Mouse (Mus musculus) kidney, postnatal 0 days (tissue): ENCODE data around the gene Rell1. TPM values are rescaled to one million over a fixed set of nuclear protein-coding genes. Genes with fewer than 3 reads are reported as not detected.

Experiments
- ATAC-seq: fragments of 200-750 bp; cut with Nextera tagmentation; replicated peaks from 2 replicates; pipeline ENCODE4 v1.8.0; 2017; ENCODE audit warnings: low read depth, moderate number of reproducible peaks, moderate TSS enrichment, moderate library complexity; ENCODE audit not compliant: low FRiP score
- DNase-seq: peaks from one replicate; pipeline ENCODE4 v3.0.0-alpha.2; 2016; ENCODE audit warnings: low spot score
- H3K27ac ChIP-seq: fragments of 300-500 bp; sonication (generic); 2 replicates; pipeline ENCODE4 v1.5.1; 2014; ENCODE audit warnings: mild to moderate bottlenecking
- H3K27me3 ChIP-seq: fragments of 300-500 bp; sonication (generic); 2 replicates; pipeline ENCODE4 v1.6.1; 2014; ENCODE audit warnings: low read length, mixed read lengths; ENCODE audit not compliant: insufficient read depth
- H3K36me3 ChIP-seq: fragments of 300-500 bp; sonication (generic); 2 replicates; pipeline ENCODE4 v1.6.1; 2014; ENCODE audit warnings: low read length, mixed read lengths; ENCODE audit not compliant: insufficient read depth
- H3K4me1 ChIP-seq: fragments of 300-500 bp; sonication (generic); replicated peaks from 2 replicates; pipeline ENCODE4 v1.6.1; 2014; ENCODE audit warnings: antibody characterized with exemption, low read length, mixed read lengths; ENCODE audit not compliant: insufficient read depth
- H3K4me2 ChIP-seq: fragments of 300-500 bp; sonication (generic); 2 replicates; pipeline ENCODE4 v1.6.1; 2014; ENCODE audit warnings: mild to moderate bottlenecking, low read length, moderate library complexity, mixed read lengths
- H3K4me3 ChIP-seq: fragments of 300-500 bp; sonication (generic); replicated peaks from 2 replicates; pipeline ENCODE4 v1.5.1; 2014; ENCODE audit warnings: low read depth, low read length
- H3K9ac ChIP-seq: fragments of 300-500 bp; sonication (generic); 2 replicates; pipeline ENCODE4 v1.6.1; 2014; ENCODE audit warnings: low read depth, low read length
- H3K9me3 ChIP-seq: fragments of 300-500 bp; sonication (generic); replicated peaks from 2 replicates; pipeline ENCODE4 v1.6.1; 2016; ENCODE audit warnings: low read length, inconsistent platforms, mixed read lengths
- CTCF ChIP-seq: IDR thresholded peaks from 2 replicates; pipeline ENCODE4 v1.5.1; 2016; ENCODE audit warnings: antibody characterized with exemption, low read depth, mild to moderate bottlenecking, moderate library complexity
- WGBS: fragments of 180-500 bp; shearing (Covaris S2); extraction: QIAGEN DNeasy Blood & Tissue Kit; methylation state at CpG from one replicate; pipeline ENCODE4 v1.1.7; 2014; 5-methylcytosine and 5-hydroxymethylcytosine counted together
- polyA plus RNA-seq: library from polyadenylated mRNA; unstranded; fragments of >200 nt; fragmentation: Nextera tagmentation; extraction: Ambion mirVana; gene quantifications from 2 replicates; pipeline ENCODE4 v1.2.1, GENCODE M21; 2015

The Rell1 gene
- polyA plus RNA-seq, 1 experiment from 2014 or later, result 25.5 TPM

DNA sequence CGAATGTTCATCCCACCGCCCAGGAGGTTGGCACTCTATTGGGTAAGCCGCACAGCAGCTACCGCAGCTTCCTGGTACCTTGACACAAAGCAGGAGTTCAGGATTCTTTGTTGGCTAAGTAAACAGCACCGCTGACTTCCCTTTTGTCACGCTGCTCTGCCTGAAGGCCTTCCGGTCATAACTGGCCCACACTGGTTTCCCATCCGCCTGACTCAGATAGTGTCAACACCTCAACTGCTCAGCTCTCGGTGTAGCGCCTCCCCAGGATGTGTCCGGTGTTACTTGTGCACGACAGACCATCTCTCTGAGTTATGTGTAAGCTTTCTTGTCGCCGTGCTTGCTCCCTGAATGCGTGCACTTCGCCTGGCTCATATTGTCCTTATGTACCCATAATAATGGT, 93.8 kb downstream of the Rell1 start:
- Histone ChIP-seq H3K36me3 (no peaks in the 10 kb centered on the region), H3K9me3 (no peaks in the 10 kb centered on the region), H3K9ac (no peak overlapping the region), H3K4me3 (no peak overlapping the region), H3K27ac (peak overlapping the region; percentile 65), H3K4me1 (peaks cover 2% of the 10 kb centered on the region; the same call in 1 of the 2 replicates), H3K27me3 (no peaks in the 10 kb centered on the region), H3K4me2 (no peak overlapping the region)
- TF ChIP-seq CTCF, result peak; percentile 43; the same call in 1 of the 2 replicates
- DNase-seq, result peak; percentile 39
- WGBS, result 51% methylated on average over 16 of the region's 16 CpGs
- ATAC-seq, result peak; percentile 92

DNA sequence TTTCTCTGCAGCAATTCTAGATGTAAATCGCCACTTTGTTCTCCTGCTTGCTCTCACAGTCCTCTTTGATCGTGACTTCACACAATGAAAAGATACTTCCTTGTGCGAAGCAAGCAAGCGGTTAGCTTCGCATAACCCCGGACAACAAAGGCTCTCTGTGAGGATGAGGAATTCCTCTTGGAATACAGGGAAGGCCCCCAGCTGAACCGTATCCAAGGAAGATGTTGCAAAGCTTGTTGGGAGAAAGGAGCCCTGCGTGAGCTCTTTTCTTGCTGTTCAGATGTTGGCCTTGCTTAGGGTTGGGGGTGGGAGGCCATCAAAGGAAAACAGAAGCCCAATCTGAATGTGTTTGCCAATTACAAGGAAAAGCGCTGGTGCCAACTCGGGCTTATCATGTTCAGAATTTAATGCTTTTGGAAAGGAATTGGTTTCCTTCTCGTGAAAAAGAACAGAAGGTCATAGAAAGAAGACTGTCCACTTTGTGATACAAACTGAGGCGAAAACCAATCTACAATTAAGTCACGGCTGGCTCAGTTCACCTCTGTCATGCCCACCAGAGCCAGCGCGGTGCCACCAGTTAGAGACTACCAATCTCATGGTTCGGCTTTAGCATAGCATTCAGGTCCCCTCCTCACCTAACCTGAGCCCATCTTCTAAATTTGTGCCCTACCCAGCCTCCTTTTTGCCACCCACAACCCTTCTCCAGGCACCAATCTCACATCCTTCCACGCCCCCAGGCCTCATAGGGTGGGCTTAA, 96.3 kb downstream of the Rell1 start:
- H3K27ac ChIP-seq, result no peak overlapping the region
- no peak overlapping the region for H3K9ac ChIP-seq

DNA sequence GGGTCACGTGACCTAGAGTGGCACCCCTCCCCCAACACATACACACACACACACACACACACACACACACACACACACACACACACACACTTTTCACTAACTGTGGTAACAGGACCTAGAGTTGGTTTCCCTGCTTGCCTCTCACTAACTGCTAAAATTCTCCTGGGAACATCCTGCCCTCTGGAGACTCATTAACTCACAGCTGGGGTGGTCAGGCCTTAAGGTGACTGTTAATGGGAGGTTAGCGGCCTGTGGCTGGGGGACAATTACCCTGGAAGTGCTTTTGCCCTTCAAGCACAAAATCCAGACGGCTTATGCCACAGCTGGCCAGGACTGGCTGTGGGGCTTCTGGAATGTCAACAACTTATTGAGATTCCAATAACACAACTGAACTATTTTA, 101.3 kb downstream of the Rell1 start:
- no peaks in the 10 kb centered on the region for H3K36me3 ChIP-seq
- no peak overlapping the region for H3K4me3 ChIP-seq
- no peaks in the 10 kb centered on the region for H3K9me3 ChIP-seq
- WGBS, result 28% methylated on average over 3 of the region's 3 CpGs
- H3K4me1 ChIP-seq, result peaks cover 4% of the 10 kb centered on the region; the same call in 1 of the 2 replicates
- no peaks in the 10 kb centered on the region for H3K27me3 ChIP-seq
- DNase-seq (peak; percentile 53), ATAC-seq (peak; percentile 90)
- H3K27ac ChIP-seq, result peak overlapping the region; percentile 71; the same call in 1 of the 2 replicates
- H3K9ac ChIP-seq, result no peak overlapping the region
- H3K4me2 ChIP-seq, result no peak overlapping the region
- peak; percentile 17; the same call in 1 of the 2 replicates for TF ChIP-seq CTCF

More for the DNA sequence above, 96.3 kb downstream of the Rell1 start:
- no peaks in the 10 kb centered on the region for H3K27me3 ChIP-seq
- peaks cover 2% of the 10 kb centered on the region; the same call in 1 of the 2 replicates for H3K4me1 ChIP-seq
- no peaks in the 10 kb centered on the region for H3K36me3 ChIP-seq
- no peak overlapping the region for H3K4me3 ChIP-seq
- no peak overlapping the region for H3K4me2 ChIP-seq
- no peak for TF ChIP-seq CTCF
- H3K9me3 ChIP-seq, result no peaks in the 10 kb centered on the region
- WGBS, result 60% methylated on average over 17 of the region's 17 CpGs
- ATAC-seq (no peak), DNase-seq (no peak)

DNA sequence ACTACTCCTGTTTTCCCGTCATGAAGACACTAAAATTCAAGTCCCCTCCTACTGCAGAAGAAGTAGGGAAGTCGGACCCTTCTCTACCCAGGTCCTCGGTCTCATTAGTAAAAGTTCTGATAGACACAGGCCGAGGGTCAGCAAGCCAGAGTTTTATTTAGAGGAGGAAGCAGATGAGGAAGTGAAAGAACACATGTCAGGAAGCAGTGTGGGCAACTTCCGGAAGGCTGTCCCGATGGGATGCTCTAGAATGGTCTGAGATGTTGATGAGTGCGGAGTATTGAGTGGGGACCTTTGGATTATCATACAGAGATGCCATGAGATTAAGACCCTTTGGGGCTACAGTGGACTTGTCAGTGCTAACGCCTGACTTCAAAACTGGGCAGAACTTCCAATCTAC, 109.8 kb downstream of the Rell1 start:
- Histone ChIP-seq H3K36me3 (no peaks in the 10 kb centered on the region), H3K9me3 (no peaks in the 10 kb centered on the region), H3K4me1 (no peaks in the 10 kb centered on the region), H3K27ac (no peak overlapping the region), H3K9ac (no peak overlapping the region), H3K27me3 (no peaks in the 10 kb centered on the region), H3K4me3 (no peak overlapping the region), H3K4me2 (no peak overlapping the region)
- WGBS, result 82% methylated on average over 8 of the region's 8 CpGs
- ATAC-seq, result no peak
- no peak for DNase-seq
- TF ChIP-seq CTCF, result no peak

Other genes starting within 250 kb of the Rell1 start
- 53.4 and 59.8 TPM in 2 replicates for gene 0610040J01Rik, start 156.5 kb downstream of the Rell1 start, polyA plus RNA-seq
- 36.0 and 39.7 TPM in 2 replicates for gene Pgm2, start 124.1 kb upstream of the Rell1 start, polyA plus RNA-seq
- gene Tbc1d1, start 187.4 kb upstream of the Rell1 start, polyA plus RNA-seq, result 26.2 and 29.8 TPM in 2 replicates